Mouse (Mus musculus) spleen, adult 2 months (tissue): ENCODE results near the gene Hs2st1.

Experiments
- CTCF ChIP-seq: fragments of 200-500 bp; IDR thresholded peaks from 2 replicates; pipeline ENCODE4 v1.5.1; 2011; ENCODE audit warnings: mild to moderate bottlenecking, inconsistent platforms; ENCODE audit not compliant: insufficient read depth, insufficient read length, insufficient replicate concordance; ENCODE audit errors: extremely low read depth
- POLR2A ChIP-seq: fragments of 200-500 bp; IDR thresholded peaks from 2 replicates; pipeline ENCODE4 v1.6.1; 2011; ENCODE audit warnings: low read depth, low read length, inconsistent platforms

DNA sequence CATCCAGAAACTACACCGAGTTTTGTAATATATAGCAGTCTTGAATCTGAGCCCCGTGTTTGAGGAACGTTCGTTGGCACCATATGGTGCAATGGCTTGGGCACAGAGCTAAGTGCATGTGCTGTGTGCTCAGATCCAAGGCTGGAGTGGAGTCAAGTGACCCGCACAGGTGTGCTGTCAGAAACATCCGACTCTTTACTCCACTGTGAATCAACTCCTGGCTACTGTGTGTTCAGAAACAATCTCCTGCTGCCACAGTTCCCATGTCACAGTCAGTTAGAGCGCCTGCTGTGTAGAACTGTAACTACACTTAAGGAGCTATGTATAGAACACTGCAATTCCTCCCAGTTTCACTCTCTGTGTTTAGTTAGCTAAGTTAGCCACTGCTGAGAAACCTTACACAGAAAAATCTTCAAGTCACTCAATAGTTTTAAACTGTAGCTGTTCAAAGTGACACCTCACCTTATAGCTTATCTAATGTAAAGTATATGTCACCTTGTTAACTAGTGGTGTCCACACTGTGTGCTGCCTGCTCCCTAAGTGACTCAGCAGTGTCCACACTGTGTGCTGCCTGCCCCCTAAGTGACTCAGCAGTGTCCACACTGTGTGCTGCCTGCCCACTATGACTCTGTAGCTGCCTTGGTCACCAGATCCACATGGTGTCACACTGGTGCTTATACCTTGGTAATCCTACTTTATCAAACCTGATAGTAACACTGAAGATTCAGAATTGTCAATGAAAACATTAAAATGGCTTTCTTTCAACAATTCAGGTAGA is 32.7 kb downstream of the Hs2st1 start:
- TF ChIP-seq CTCF = no peak
- TF ChIP-seq POLR2A = no peak
